Mouse (Mus musculus) embryonic facial prominence, embryonic 12.5 days (tissue): ENCODE data around the gene Csf2rb2. TPM values are rescaled to one million over a fixed set of nuclear protein-coding genes. Genes with fewer than 3 reads are reported as not detected.

Source experiments
- ATAC-seq: fragments of 200-750 bp; cut with Nextera tagmentation; 2 replicates; pipeline ENCODE4 v1.8.0; 2017; ENCODE audit not compliant: insufficient number of reproducible peaks, insufficient read depth, low FRiP score, low TSS enrichment
- H3K27ac ChIP-seq: fragments of 300-500 bp; sonication (generic); 2 replicates; pipeline ENCODE4 v1.5.1; 2016; ENCODE audit warnings: mild to moderate bottlenecking
- H3K27me3 ChIP-seq: fragments of 300-500 bp; sonication (generic); 2 replicates; pipeline ENCODE4 v1.6.1; 2016; ENCODE audit warnings: mild to moderate bottlenecking, moderate library complexity
- H3K36me3 ChIP-seq: fragments of 300-500 bp; sonication (generic); 2 replicates; pipeline ENCODE4 v1.6.1; 2016; ENCODE audit warnings: mild to moderate bottlenecking
- H3K4me1 ChIP-seq: fragments of 300-500 bp; sonication (generic); 2 replicates; pipeline ENCODE4 v1.6.1; 2016
- H3K4me2 ChIP-seq: fragments of 300-500 bp; sonication (generic); replicated peaks from 2 replicates; pipeline ENCODE4 v1.6.1; 2016; ENCODE audit warnings: mild to moderate bottlenecking, moderate library complexity
- H3K4me3 ChIP-seq: fragments of 300-500 bp; sonication (generic); 2 replicates; pipeline ENCODE4 v1.5.1; 2016; ENCODE audit warnings: mild to moderate bottlenecking
- H3K9ac ChIP-seq: fragments of 300-500 bp; sonication (generic); 2 replicates; pipeline ENCODE4 v1.6.1; 2016; ENCODE audit warnings: mild to moderate bottlenecking, moderate library complexity
- H3K9me3 ChIP-seq: fragments of 300-500 bp; sonication (generic); 2 replicates; pipeline ENCODE4 v1.6.1; 2016; ENCODE audit warnings: mild to moderate bottlenecking, moderate library complexity
- WGBS: fragments of 180-500 bp; shearing (Covaris S2); methylation state at CpG from one replicate; pipeline ENCODE4 v1.1.7; 2016; 5-methylcytosine and 5-hydroxymethylcytosine counted together
- microRNA-seq: library from miRNA; unstranded; fragments of <30 nt; microRNA quantifications from one replicate; pipeline ENCODE4, GENCODE M21; 2017
- polyA plus RNA-seq: library from polyadenylated mRNA; unstranded; fragments of >200 nt; fragmentation: Nextera tagmentation; extraction: Ambion mirVana; gene quantifications from 2 replicates; pipeline ENCODE4 v1.2.1, GENCODE M21; 2016

Gene Csf2rb2
- polyA plus RNA-seq, 1 experiment from 2014 or later = 0.35 TPM

GRCm38 (mm10) chr15:78244695-78245492, 60.6 kb downstream of the Csf2rb2 start, which contains the start of gene Ncf4:
Gene Ncf4 (plus strand): TSS chr15:78244801.
- Histone ChIP-seq H3K9ac (no peak within 1 kb of the TSS), H3K9me3 (no peaks in the 10 kb centered on the region), H3K27me3 (no peaks in the 10 kb centered on the region), H3K27ac (no peak within 1 kb of the TSS), H3K4me3 (no peak within 1 kb of the TSS), H3K36me3 (no peaks in the 10 kb centered on the region), H3K4me2 (no peak within 1 kb of the TSS), H3K4me1 (no peaks in the 10 kb centered on the region)
- 71% methylated on average over 7 of the region's 7 CpGs for WGBS
- no peak for ATAC-seq

GRCm38 (mm10) chr15:78243774-78244173, 61.7 kb downstream of the Csf2rb2 start:
- no peak for ATAC-seq
- no peak overlapping the region for H3K4me3 ChIP-seq
- H3K4me2 ChIP-seq = no peak overlapping the region
- no peaks in the 10 kb centered on the region for H3K36me3 ChIP-seq
- no peaks in the 10 kb centered on the region for H3K4me1 ChIP-seq
- H3K27me3 ChIP-seq = peaks cover 3% of the 10 kb centered on the region; the same call in 1 of the 2 replicates
- no peak overlapping the region for H3K9ac ChIP-seq
- H3K9me3 ChIP-seq = no peaks in the 10 kb centered on the region
- 71% methylated on average over 6 of the region's 6 CpGs for whole genome bisulfite sequencing
- no peak overlapping the region for H3K27ac ChIP-seq

GRCm38 (mm10) chr15:78243061-78243460, 62.5 kb downstream of the Csf2rb2 start:
- no peak overlapping the region for H3K4me3 ChIP-seq
- no peaks in the 10 kb centered on the region for H3K36me3 ChIP-seq
- peaks cover 6% of the 10 kb centered on the region; the same call in 1 of the 2 replicates for H3K27me3 ChIP-seq
- H3K4me1 ChIP-seq = no peaks in the 10 kb centered on the region
- 74% methylated on average over 8 of the region's 8 CpGs for WGBS
- no peaks in the 10 kb centered on the region for H3K9me3 ChIP-seq
- no peak for ATAC-seq
- H3K4me2 ChIP-seq = no peak overlapping the region
- no peak overlapping the region for H3K9ac ChIP-seq
- H3K27ac ChIP-seq = no peak overlapping the region

GRCm38 (mm10) chr15:78241335-78241734, 64.2 kb downstream of the Csf2rb2 start:
- peaks cover 6% of the 10 kb centered on the region; the same call in 1 of the 2 replicates for H3K27me3 ChIP-seq
- no peak overlapping the region for H3K9ac ChIP-seq
- no peaks in the 10 kb centered on the region for H3K4me1 ChIP-seq
- no peak overlapping the region for H3K4me2 ChIP-seq
- no peaks in the 10 kb centered on the region for H3K36me3 ChIP-seq
- ATAC-seq = no peak
- no peak overlapping the region for H3K27ac ChIP-seq
- H3K4me3 ChIP-seq = no peak overlapping the region
- 38% methylated on average over 11 of the region's 11 CpGs for WGBS
- H3K9me3 ChIP-seq = no peaks in the 10 kb centered on the region

- H3K4me2 ChIP-seq = no peak overlapping the region
- no peaks in the 10 kb centered on the region for H3K36me3 ChIP-seq
- no peak overlapping the region for H3K4me3 ChIP-seq
- 70% methylated on average over 14 of the region's 14 CpGs for WGBS
- H3K9ac ChIP-seq = no peak overlapping the region
- no peak for ATAC-seq
- H3K4me1 ChIP-seq = no peaks in the 10 kb centered on the region
- H3K27me3 ChIP-seq = peaks cover 6% of the 10 kb centered on the region; the same call in 1 of the 2 replicates
- no peak overlapping the region for H3K27ac ChIP-seq
- no peaks in the 10 kb centered on the region for H3K9me3 ChIP-seq
These were observed 65.4 kb downstream of the Csf2rb2 start for GRCm38 (mm10) chr15:78239956-78240617.

- Histone ChIP-seq H3K9me3 (no peaks in the 10 kb centered on the region), H3K36me3 (no peaks in the 10 kb centered on the region), H3K27me3 (peaks cover 8% of the 10 kb centered on the region; the same call in 1 of the 2 replicates), H3K4me3 (no peak overlapping the region), H3K27ac (no peak overlapping the region), H3K9ac (no peak overlapping the region), H3K4me1 (no peaks in the 10 kb centered on the region), H3K4me2 (no peak overlapping the region)
- 23% methylated on average over 10 of the region's 10 CpGs for WGBS
- ATAC-seq = no peak
These were observed 66.1 kb downstream of the Csf2rb2 start for GRCm38 (mm10) chr15:78239453-78239852.

- no peak for ATAC-seq
- H3K27ac ChIP-seq = no peak overlapping the region
- H3K4me1 ChIP-seq = 0 out of 2 replicates have a peak, but pooled peaks cover 3% of the 10 kb centered on the region
- H3K4me3 ChIP-seq = no peak overlapping the region
- no peak overlapping the region for H3K4me2 ChIP-seq
- H3K36me3 ChIP-seq = no peaks in the 10 kb centered on the region
- 71% methylated on average over 5 of the region's 5 CpGs for WGBS
- H3K9me3 ChIP-seq = no peaks in the 10 kb centered on the region
- H3K27me3 ChIP-seq = peaks cover 8% of the 10 kb centered on the region; the same call in 1 of the 2 replicates
- H3K9ac ChIP-seq = no peak overlapping the region
These were observed 70.6 kb downstream of the Csf2rb2 start for GRCm38 (mm10) chr15:78234823-78235509.

Small RNA genes lying within 50 kb of the gene (microRNA-seq; reads per million reads assigned to microRNA genes)
- not detected for gene Mir7676-1
- gene Mir7676-2 = not detected

Other genes starting within 250 kb of the Csf2rb2 start
- 0.03 and 0.13 TPM in 2 replicates for gene Cacng2, start 185.7 kb downstream of the Csf2rb2 start, polyA plus RNA-seq
- gene Ift27, start 131.6 kb downstream of the Csf2rb2 start, polyA plus RNA-seq = 90.0 and 90.5 TPM in 2 replicates
- gene Pvalb, start 99.3 kb downstream of the Csf2rb2 start, polyA plus RNA-seq = 0.46 and 0.48 TPM in 2 replicates
- 5.1 and 5.8 TPM in 2 replicates for gene Ncf4, start 60.9 kb downstream of the Csf2rb2 start, polyA plus RNA-seq
- gene Csf2rb, start 20.0 kb upstream of the Csf2rb2 start, polyA plus RNA-seq = 1.1 and 2.3 TPM in 2 replicates
- gene Tex33, start 90.2 kb upstream of the Csf2rb2 start, polyA plus RNA-seq = not detected in 2 replicates
- 10.1 and 11.9 TPM in 2 replicates for gene Tst, start 100.2 kb upstream of the Csf2rb2 start, polyA plus RNA-seq
- gene Mpst, start 100.7 kb upstream of the Csf2rb2 start, polyA plus RNA-seq = 1.6 and 2.1 TPM in 2 replicates
- gene Kctd17, start 122.8 kb upstream of the Csf2rb2 start, polyA plus RNA-seq = 56.1 and 58.9 TPM in 2 replicates
- 0.66 and 1.4 TPM in 2 replicates for gene Tmprss6, start 162.9 kb upstream of the Csf2rb2 start, polyA plus RNA-seq
- gene Il2rb, start 189.6 kb upstream of the Csf2rb2 start, polyA plus RNA-seq = 0.06 and 0.09 TPM in 2 replicates
- 21.0 and 22.9 TPM in 2 replicates for gene C1qtnf6, start 225.7 kb upstream of the Csf2rb2 start, polyA plus RNA-seq
- not detected in 2 replicates for gene Sstr3, start 239.0 kb upstream of the Csf2rb2 start, polyA plus RNA-seq